Mouse (Mus musculus) effector memory CD4-positive, alpha-beta T cell, adult 5 months (primary cell): ENCODE measurements around the gene Rcvrn. TPM values are rescaled to one million over a fixed set of nuclear protein-coding genes. Genes with fewer than 3 reads are reported as not detected.

Source experiments
- polyA plus RNA-seq: library from polyadenylated mRNA; unstranded; fragments of 100-300 nt; shearing (Covaris generic); gene quantifications from one replicate; pipeline ENCODE4 v1.2.1, GENCODE M21; 2017

The Rcvrn gene
- polyA plus RNA-seq, result not detected

GRCm38 (mm10) chr11:67694703-67695376 is at the start of gene Rcvrn:
Gene Rcvrn (plus strand): TSS chr11:67695326.

Other genes starting within 250 kb of the Rcvrn start
- 4.8 TPM for gene Gas7, start 239.9 kb upstream of the Rcvrn start, polyA plus RNA-seq
- gene Glp2r, start 75.8 kb downstream of the Rcvrn start, polyA plus RNA-seq, result not detected
- gene Gsg1l2, start 79.3 kb downstream of the Rcvrn start, polyA plus RNA-seq, result not detected
- gene Dhrs7c, start 102.9 kb downstream of the Rcvrn start, polyA plus RNA-seq, result not detected
- gene Usp43, start 226.8 kb downstream of the Rcvrn start, polyA plus RNA-seq, result not detected